Mouse (Mus musculus) yolk sac, embryonic 10.5 days (tissue): ENCODE data around the gene Trim46.

Experiments used
- DNase-seq: peaks from one replicate; pipeline ENCODE4 v3.0.0-alpha.2; 2017; ENCODE audit warnings: low spot score

Gene Trim46

DNA sequence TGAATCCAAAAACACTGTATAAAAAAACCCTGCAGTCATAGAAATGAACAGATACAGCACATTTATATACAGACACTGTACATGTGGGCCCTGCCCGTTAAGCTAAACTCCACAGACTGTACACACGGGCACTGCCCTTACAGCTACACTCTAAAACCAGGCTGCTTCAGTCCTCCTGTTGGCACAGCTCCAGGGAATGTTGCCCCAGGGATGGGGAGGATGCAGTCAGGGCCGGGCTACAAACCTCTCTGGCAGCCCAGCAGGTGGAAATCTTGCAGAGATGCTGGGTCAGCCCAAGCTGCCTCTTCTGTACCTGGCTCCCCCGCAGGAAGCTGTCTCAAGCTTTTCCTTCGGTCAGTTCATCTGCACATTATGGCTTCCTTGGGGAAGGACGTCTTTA, 25.7 kb upstream of the Trim46 start:
- DNase-seq, result no peak

DNA sequence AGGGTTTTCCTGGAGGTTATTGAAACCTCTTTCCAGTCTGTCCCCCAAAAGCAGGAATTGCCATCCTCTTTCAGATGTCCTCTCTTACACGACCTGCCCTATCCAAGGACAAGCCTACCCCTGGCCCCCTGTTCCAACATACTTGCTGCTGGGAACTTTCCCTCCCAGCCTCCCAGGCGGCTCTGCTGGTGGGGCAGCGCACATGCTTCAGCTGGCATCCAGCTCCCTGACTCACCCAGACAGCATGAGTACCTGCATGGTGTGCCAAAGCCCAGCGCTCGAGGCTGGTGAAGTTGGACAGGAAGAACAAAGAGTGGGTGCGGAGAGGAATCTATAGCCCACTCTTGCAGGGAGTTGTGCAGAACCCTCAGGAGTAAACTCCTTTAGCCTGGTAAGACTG, 24.8 kb upstream of the Trim46 start:
- DNase-seq, result no peak

DNA sequence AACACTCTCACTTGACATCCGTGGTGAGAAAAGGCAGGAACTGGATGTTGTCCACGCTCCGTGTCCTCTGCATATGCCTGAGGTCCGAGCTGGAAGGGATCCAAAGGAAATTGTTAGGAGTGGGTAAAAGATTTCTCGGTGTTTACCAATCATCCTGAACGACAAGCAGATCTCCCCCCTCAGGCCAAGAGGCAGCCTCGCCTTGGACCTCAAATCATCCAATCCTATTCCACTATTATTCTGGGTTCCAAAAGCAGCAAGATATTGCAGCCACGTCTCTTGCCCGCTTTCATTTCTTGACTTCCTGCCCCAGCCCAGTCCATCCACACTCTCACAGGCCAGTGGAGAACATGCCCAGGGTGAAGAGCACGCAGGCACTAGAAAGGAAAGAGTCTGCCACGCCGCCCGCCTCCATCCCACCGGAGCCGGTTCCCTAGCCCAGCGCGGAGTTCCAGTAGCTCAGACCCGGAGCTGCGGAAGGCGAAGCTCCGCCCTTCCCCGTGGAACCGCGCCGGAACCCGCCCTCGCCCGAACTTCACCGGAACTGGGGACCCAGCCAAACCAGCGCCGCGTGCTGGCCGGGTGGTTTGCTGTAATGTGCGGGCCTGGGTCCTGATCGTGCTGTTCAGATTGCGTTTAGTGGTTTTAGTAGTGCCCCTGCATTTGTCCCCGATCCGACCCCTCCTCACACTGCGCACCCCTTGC, 24.1 kb upstream of the Trim46 start, which contains the start of gene Slc50a1:
TSS of gene Slc50a1 (minus strand) at position 520 of the 705 bp plus-strand sequence.
- DNase-seq, result peak; percentile 71

DNA sequence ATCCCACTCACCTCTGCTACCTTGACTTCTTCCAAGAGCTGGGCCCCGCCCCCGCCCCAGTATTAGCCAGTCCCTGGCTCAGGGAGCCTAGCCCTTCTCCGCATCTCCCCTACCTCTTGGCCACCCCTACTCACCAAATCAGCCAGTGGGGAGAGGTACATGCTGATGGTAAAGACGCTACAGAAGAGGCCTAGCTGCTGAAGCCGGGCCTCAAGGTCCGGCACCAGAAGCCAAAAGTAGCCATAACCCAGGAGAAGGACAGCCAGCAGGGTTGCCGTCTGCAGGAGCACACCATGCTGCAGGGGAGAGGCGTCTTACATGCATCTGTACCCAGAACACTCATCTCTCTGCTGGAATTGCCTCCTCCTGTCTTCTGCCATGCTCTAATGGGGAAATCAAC, 22.8 kb upstream of the Trim46 start:
- DNase-seq, result no peak

DNA sequence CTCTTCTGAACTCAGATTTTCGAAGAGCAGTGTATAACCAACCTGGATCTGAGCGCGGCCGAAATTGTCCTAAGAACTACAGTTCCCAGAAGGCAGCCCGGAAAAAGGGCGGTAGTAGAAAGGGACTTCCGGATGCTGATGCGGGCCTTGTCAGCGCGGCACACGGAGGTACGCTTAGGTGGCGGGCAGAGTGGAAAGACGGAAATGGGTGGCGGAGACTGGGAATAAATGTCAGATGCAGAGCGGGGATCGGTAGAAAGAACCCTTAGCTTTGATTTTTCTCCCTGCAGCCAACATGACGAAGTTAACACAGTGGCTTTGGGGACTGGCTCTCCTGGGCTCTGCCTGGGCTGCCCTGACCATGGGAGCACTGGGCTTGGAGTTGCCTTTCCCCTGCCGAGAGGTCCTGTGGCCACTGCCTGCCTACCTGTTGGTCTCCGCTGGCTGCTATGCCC, 20.4 kb upstream of the Trim46 start:
- peak; percentile 83 for DNase-seq

DNA sequence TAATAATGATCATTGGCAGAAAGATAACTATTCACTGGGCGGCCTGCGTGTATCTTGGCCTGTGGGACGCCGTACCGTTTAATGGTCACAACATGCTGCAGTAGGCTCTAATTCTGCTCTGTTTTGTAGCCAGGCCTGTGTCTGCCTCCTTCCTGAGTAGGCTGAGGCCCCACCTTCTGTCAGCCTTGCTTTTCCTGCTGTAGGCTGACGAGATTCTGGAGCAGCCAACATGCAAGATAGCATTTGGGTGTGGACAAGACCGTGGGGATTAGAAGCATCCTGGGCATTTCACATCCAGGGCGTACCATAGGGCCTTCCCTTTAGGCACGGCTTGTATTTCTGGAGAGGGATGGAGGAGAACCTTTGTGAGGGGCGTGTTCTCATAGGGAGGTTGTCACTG, 16.3 kb upstream of the Trim46 start:
- DNase-seq, result no peak

DNA sequence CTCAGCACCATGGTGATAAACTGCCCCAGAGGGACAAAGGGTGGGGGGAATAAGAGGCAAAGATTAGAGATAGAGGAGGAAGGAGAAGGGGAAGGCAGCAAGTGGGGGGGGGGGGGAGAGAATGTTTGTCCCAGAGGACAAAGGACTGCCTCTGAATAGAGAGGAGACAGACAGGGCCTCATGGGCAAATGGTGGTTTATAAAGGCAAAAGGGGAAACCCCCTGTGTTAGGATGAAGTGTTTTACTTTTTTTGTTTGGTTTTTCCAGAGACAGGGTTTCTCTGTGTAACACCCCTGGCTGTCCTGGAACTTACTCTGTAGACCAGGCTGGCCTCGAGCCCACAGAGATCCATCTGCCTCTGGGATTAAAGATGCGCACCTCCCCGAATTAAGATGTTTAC, 14.1 kb upstream of the Trim46 start:
- DNase-seq, result no peak

DNA sequence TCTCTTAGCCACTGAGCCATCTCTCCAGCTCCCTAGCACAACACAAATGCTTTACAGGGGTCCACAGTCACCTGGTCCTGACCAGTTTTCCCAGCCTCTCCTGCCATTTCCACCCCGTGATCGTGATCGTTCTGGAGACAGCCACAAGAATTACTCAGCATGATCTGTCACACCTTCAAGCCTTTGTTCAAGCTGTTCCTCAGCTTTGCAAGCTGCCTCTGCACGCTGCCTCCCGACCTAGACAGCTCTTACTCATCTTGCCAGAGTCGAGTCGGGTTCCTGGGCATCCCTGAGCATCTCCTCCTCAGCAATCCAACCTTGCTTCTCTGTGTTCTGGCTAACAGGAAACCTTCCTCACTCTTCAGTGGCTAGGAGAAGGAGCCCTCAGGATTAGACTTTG, 13.0 kb upstream of the Trim46 start, which contains the start of gene Dpm3:
TSS of gene Dpm3 (plus strand) at position 283 of the 400 bp plus-strand sequence.
- no peak for DNase-seq

DNA sequence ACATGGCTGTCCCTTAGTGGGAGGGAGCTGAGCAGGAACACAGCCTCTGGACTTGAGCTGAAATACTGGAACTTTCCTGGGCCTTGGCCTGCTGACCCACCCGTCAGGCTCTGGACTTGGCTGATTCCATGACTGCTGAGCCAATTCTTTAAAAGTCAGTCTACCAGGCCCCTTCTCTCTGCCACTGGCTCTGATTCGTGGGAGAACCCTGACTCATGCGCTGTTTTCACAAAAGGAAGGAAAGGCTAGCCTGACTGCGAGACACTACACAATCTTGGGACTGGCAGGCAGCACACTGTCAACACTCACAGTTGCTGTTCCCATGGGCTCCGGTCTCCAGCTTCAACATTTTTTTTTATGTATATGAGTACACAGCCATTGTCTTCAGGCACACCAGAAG, 10.1 kb upstream of the Trim46 start:
- no peak for DNase-seq

DNA sequence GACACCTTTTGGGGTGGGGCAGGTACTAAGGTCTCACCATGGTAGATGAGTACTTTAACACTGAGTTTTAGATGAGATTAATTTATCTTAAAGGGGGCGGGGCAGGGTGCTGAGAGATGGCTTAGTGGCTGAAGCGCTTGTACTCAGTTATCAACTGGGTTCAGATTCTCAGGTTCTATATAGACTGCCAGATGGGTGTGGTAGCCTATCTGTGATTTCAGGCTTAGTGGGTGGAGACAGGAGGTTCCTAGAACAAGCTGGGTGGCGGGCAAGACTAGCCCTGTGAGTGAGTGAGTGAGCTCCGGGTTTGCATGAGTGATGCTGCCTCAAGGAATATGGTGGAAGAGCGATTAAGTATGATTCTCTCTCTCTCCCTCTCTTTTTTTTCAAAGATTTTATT, 8.9 kb upstream of the Trim46 start:
- DNase-seq, result no peak

DNA sequence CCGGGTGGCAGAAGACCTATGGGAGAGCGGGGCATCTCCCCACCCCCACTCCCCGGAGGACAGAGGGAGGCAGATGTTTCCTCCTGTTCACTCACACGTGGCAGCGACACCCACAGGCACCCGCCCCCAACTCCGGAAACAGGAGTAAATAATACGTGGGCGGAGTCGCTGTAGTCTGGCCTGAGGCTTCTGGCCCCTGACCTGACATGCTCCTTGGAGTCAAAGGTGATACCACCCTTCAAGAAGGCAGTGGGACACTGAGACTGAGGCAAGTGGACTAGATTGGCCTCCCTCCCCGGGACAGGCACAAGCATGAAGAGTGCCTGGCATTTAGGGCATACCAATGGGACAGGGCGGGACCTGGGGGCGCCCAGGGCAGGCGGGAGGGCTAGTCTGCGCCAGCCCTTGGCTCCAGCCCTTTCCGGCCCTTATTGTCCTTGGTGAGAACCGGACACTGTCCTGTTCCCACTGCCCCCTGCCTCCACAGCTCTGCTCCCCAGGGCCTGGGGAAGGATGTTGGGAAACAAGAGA, 5.3 kb upstream of the Trim46 start:
- peak; percentile 88 for DNase-seq

DNA sequence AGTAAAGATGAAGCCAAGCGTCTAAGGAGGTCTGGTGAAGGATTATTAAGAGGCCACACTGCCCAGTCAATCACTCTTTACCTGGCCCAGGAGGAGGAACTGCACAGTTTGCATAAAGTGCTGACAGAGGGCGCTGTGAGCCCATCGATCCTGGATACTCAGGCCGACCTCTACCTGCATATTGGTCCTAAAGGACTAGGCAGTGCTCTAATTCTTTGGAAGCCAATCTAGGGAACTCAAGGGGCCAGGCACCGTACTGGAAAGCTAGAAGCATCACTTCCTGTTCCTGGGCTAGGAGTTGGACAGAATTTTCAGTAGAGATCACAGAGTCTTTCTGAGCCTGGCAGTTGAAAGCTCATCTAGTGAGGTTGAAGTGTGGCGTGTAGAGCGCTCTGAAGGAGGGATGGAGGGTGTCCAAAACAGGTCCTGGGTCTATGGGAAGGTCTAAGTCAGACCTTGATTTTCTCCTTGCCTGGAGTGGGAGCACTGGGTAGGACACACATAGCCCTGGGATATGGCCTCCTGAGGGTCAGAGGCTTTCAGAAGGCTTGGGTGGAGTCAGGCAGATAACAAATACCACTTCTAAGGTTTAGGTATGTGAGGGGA, 4.4 kb upstream of the Trim46 start:
- DNase-seq, result peak; percentile 66

DNA sequence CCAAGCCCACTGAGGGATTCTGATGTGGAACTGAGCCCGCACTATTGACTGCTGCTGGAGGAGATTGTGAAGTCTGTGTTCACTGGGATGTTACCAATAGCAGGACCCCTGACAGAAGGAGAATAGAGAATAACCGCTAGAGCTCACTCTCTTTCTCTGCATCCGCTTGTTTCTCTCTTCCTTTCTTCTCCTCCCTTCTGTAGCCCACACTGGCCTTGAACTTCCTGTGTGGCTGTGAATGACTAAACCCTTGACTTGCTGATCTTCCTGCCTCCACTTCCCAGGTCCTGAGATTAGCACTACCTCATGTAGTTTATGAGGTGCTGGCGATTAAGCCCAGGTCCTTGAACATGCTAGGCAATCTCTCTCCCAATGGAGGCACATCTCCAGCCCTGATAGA, 1.4 kb upstream of the Trim46 start:
- no peak for DNase-seq

DNA sequence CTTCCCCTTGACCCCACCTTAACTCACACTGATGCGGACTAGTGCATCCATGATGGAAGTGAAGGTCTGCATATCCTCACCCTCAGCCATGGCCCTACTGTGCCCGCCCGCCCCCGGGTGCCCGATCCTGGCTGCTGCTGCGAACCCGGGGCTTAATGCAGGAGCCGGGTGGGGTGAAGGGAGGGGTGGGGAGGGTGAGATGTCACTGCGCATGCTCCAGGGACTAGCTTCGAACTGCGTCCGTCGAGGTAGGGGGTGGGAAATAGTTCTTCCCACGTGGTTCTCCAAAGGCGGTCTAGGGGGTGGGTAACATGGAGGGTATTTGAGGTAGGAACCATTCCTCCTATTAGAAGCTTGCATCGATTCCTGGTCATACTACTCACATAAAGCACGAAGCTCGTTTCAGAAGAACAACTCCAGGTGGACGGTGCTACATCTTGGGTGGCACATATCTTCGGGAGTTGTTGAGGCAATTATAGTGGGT, 379 bp downstream of the Trim46 start, which contains the start of gene Krtcap2:
TSS of gene Krtcap2 (plus strand) at position 279 of the 484 bp plus-strand sequence.
- DNase-seq, result peak; percentile 55

DNA sequence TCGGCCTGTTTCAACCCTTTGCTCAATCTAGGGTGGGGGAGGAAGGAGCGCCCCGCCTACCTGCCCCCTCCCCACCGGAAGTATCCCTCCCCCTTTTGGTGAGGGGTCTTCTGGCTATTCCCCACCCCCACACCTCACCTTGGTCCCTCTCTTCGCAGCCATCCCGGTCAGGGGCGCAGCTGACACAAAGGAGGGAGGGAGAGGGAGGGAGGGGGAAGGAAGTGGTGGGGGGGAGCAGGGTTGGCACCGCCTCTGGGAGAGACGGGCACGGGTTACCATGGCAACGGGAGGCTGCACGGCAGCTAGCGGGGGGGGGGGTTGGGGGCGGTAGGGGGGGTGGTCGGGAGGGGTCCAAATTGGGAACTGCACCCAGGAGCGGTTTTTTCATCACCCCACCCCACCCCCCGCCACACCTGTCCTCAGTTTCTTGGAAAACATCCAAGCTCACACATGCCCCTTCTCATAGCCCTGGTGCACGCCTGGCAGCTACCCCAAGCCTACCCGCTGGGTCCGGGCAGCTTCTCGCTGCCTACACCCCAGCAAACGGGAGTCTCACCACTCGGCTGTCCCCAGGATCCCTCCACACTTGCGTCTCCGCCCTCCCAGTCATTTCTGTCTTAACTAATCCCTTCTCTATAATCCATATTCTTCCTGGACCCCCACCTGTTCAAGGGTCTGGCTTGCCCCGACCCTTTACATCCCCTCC, 974 bp downstream of the Trim46 start:
- peak; percentile 56 for DNase-seq

DNA sequence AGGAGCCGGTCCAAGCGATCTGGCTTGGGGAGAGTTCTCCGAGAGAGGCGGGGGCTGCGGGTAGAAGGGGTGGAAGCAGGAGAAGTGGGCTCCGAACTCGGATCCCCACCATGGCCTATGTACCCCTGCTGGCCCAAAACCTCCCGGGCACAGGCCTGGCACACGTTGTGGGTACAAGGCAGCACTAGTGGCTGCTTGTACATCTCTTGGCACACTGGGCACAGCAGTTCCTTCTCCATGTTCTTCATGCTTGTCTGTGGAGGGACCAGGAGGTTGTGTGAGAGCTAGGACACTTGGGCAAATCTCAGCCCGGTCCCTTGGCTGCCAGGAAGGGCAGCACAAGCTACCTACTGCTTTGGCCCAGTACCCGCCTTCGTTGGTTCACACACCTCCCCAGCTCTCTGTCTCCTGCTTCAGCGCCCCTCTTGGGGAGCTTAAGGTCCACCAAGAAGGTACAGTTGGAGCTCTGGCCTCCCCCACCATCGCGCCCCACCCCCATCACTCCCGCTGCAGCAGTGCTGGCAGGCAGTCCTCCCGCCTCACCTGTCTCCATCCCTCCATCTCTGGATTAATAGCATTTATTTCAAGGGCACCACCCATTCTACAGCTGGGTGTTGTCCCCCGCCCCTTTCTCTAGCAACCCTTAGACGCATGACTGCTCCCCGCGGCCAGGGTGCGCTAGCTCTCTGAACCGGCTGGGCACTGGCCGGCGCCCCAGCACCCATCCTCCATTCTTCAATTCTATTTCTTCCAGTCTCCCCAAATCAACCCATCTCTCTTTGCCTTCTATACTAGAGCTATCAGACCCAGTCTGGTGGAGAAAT, 1.7 kb downstream of the Trim46 start:
- peak; percentile 15 for DNase-seq

DNA sequence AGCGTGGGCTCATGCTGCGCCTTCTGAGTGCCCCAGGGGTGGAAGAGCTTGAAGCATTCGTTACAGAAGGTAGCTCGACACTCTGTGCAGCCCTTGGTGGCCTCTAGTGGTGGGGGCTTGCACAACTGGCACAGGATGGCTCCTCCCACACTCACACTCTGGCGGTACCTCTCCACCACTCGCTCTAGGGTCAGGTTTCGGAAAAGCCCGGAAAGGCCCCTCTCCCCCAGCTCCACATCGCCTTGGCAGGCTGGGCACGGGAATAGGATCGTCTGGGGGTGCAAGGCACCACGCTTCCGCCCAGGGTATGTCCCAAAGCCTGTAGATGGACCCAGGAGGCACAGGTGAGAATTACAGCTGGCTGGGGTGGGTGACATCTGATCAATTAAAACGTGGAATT, 2.5 kb downstream of the Trim46 start:
- peak; percentile 76 for DNase-seq

DNA sequence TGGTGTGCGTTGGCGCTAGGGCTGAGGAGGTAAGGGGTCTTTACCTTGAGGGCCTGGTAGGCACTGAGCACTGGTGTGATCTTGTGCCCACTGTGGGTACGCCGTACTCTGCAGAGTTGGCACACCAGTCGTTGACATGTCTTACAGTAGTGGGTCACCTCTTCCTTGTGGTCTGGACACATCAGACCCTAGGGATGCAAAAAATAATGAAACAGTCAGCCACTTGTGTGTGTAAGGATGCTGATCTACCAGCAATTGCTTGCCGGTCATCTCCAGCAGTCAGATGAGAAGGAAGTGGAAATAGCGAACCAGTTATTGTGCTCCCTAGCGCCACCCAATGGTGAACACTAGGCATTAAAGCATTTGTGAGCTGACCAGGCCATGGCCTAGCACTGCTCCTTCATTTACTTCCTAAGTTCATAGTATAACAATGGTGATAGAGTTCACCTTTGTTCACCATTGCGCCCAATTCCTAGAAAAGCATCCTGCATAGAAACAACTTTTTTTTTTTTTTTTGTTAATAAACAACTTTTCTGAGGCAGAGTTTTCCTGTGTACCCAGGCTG, 3.7 kb downstream of the Trim46 start:
- DNase-seq, result peak; percentile 85

DNA sequence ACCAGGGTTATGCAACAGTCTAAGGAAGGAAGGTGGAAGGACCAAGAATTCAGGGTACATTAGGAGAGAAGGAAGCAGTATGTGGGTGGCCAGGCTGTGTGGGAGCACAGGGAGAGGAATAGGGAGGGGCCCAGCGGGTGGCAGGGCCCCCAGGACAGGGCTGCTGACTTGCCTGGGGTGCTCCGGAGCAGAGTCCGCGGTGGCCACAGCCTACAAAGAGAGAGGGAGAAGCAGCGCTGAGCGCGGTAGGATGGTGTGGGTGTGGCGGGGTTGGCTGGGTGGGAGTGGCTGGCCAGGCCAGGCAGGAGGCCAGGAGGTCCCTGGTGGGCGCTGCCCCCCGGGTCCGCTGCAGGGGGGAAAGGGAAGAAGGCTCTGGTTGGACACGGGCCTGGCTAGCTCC, 7.6 kb downstream of the Trim46 start:
- DNase-seq, result peak; percentile 82

DNA sequence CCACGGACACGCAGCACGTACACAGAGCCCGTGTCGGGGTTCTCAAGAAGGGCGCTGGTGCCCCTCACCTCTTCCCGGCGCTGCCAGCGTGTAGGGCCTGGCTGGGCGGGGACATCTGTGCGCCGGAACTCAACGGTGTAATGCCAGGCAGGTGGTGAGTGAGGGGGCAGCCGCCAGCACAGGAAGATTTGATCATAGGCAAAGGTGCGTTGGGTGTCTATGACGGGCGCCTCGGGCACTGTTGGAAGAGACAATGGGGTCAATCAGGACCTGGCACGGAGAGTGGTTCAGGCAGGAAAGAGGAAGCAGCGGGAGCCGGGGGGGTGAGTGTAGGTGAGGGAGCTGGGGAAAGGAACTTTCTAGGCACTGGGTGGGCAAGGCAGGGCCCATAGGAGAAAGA, 8.4 kb downstream of the Trim46 start:
- no peak for DNase-seq

DNA sequence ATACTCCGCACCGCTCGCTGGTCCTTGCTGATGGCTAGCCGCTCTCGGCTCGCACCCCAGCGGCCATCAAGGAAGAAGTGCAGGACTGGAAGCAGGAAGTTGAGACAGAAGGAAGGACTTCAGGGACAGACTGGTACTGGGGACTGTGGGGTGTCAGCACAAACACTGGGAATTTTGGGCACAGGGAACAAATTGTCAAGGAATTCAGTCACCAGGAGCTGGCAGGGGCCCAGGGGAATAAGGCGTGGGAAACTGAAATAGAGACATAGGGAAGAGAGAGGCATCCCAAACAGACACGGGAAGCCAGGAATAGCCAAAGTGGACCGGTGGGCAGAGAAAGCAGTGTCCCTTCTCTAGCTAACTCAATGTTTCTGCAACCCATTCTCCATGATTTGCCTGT, 9.6 kb downstream of the Trim46 start:
- no peak for DNase-seq
